Mouse (Mus musculus): Measurements from ENCODE around the gene Stat5a. TPM values are rescaled to one million over a fixed set of nuclear protein-coding genes. Genes with fewer than 3 reads are reported as not detected.
A peak's percentile ranks its signal among the peaks of the same experiment; 100 is the strongest.

Gene Stat5a
- total RNA-seq, 2 experiments from 2014 or later = 35.6 to 41.4 TPM

DNA sequence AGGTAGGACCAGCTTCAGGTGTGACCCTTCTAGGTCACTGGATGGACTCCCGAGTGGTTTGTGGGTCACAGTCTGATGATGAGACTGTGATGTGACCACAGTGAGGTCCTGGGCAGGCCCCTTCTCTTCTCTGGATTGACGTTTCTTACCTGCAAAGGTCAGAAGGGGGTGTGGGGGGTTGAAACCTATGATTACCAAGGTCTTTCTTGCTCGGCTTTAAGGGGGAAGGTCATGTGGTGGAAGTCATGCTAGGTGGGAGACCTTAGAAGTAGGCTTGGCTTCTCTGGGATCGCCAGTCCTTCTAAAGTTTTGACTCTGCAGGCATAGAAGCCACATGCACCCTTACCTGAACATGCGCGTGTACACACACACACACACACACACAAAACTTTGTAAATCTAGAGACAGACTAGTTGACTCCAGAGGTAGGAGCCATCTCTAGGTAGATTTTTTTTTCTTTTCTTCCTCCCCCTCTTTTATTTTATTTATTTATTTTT lies 476 bp downstream of the Stat5a start:
- no peak for DNase-seq (ENCODE audit: low spot score in 2 of 2)

DNA sequence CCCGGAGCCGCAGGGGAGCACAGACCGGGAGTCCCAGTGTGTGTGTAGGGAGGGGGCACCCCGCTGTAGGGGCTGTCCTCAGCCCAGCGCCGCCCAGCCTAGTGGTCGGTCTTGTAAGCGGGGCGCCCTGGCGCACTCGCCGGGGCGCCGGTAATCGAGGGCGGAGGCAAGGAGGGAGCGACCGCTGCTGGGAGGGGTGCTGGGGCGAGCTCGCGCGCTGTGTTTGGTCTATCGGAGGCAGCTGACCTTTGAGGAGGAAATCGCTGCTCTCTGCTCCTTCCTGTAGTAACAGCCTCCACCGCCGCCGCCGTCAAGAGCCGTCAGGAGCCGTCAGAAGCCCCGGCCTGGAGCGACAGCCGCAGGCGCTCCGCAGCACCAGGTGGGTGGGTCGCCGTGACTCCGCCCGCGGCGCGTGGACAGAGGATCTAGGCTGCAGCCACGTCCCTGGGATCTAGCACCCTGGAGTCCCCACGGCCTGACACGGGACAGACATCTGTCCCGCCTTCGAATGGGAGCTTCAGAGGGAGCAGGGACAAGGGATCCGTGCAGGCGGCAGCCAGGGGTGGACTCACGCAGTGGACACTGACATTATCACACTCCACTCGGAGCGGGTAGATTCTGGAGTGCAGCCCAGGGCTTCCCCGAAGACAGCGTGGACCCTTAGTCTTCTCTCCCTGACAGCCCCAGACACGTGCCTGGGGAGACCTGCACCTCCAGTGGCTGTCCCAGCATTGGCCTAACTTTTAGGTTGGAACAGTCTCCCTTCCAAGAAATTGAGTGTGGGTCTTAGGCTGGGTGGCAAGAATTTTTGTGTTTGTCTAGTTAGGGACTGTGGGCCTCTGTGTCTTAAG lies 1.3 kb downstream of the Stat5a start:
- DNase-seq (ENCODE audit: low spot score in 2 of 2) = peak; percentile 69 to 86

DNA sequence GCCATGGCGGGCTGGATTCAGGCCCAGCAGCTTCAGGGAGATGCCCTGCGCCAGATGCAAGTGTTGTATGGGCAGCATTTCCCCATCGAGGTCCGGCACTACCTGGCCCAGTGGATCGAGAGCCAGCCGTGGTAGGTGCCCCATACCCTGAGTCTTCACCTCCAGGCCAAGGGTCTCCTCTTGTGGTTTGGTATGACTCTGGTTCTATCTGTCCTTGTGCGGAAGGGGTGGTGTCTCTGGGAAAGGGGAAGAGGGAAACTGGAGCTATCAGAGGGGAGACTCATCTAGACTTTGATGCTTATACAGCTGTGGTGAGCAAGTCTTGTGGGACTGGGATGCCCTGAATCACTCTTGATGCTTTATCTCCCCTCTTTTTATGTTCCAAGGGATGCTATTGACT lies 2.2 kb downstream of the Stat5a start:
- DNase-seq (ENCODE audit: low spot score in 2 of 2) = no peak

DNA sequence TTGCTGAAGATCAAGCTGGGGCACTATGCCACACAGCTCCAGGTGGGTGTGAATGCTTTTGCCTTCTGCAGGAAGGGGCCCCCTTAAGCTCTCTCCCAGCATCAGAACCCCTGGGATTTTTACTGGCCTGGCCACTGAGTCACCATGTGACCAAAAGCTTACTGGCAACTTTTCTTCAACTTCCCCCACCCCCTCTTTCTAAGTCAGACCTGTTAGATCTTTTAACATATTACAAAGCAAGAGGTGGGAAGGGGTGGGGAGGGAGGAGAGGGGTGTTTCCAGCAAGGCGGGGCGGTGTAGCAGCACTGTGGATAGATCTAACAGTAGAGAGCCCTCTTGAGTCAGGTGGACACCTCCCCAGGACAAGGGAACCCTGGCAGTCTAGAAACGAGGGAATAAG lies 2.7 kb downstream of the Stat5a start:
- DNase-seq (ENCODE audit: low spot score in 2 of 2) = no peak

DNA sequence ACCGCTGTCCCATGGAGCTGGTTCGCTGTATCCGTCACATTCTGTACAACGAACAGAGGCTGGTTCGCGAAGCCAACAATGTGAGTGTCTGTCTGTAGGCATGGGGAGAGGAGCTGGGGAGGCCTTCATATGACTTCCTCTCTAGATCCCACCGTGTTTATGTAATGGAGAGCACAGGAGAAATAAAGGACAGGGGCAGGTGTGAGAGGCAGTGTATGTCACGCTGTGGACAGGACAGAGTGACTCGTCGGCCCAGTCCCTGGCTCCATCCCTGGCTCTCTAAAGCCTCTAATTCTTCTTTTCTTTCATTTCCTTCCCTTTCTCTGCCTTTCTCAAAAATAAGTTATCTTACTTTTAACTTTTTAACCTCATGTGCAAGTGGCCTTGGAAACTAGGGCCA lies 4.0 kb downstream of the Stat5a start:
- DNase-seq (ENCODE audit: low spot score in 2 of 2) = no peak

DNA sequence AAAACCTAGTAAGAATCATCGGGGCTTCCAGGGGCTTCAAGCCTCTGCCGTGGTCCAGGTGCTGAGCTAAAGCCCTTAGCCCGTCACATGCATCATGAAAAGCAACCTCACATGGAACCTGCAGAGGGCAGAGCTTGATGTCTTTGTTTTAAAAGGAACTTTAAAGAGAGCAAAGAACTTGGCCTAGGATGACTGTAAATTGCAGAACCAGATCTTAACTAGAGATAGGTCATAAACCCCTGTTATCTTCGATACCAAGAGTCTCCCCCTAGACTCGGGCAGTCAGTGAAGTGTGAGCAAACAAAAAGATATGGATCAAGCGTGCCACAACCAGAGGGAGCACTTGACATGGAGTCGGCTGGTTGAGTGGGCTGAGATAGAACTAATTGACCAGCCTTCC lies 6.5 kb downstream of the Stat5a start:
- no peak for DNase-seq (ENCODE audit: low spot score in 2 of 2)

DNA sequence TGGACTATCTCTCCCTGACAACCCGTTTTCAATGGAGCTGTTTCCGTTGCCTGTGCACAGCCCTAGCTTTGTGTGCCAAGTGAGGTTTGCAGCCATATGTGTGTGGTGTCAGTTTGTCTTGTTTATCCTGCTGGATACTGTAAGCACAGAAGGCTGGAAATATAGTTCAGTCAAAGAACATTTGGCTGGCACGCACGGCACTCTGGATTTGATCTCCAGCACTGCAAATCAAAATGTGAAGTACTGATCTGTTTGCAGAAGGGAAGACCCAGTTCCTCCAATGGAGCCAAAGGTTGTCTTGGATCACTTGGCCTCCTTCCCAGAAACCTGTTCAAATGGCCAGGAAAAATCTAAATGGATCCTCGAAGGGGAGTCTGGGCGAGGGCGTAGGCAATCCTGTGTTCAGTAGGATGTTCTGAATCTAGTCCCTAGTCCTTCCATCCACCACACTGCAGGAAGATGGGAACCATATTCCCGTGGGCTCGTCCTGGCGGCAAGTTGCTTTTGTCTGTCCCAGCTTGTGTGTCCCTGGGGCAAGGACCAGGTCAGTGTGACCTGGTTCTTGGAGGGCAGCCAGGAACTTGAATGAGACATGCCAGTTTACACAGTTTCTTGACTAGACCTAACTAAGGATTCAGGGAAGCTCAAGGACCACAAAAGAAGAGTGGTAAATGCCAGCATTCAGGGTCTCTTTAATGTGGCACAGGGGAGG lies 11.3 kb downstream of the Stat5a start:
- no peak for DNase-seq (ENCODE audit: low spot score in 2 of 2)

DNA sequence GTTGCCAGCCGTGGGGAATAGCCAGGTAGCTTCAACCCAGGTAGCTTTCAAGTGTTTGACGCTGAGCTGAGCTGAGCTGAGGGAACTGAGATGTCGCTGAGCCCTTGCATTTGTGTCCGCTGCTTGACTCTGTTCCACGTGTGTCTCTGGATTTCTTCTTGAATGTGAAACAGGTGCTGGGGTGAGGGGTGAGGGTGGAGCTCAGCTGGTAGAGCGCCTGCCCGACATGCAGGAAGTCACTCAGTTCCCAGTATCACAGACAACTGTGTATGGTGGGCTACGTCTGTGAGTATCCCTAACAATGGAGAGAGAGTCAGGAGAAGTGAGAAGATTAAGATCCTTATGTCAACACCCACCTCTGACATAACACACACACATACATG lies 11.8 kb downstream of the Stat5a start:
- no peak for DNase-seq (ENCODE audit: low spot score in 2 of 2)

DNA sequence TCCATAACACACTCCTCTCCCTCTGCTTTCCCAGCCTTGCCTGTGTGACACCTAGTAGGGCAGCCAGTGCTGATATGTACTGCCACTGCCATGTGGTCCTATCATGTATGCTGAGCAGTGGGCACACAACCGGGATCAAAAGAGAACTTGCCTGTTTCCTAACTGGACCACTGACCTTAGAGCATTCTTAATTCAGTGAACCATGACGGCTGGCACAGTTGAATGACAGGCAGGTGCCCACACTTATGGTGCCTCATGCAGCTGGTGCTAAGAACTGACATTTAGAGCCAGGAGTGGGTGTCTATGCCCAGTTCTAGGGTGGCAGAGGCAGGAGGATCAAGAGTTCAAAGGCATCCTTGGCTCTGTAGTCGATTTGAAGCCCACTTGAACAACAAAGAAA lies 16.6 kb downstream of the Stat5a start:
- DNase-seq (ENCODE audit: low spot score in 2 of 2) = no peak

DNA sequence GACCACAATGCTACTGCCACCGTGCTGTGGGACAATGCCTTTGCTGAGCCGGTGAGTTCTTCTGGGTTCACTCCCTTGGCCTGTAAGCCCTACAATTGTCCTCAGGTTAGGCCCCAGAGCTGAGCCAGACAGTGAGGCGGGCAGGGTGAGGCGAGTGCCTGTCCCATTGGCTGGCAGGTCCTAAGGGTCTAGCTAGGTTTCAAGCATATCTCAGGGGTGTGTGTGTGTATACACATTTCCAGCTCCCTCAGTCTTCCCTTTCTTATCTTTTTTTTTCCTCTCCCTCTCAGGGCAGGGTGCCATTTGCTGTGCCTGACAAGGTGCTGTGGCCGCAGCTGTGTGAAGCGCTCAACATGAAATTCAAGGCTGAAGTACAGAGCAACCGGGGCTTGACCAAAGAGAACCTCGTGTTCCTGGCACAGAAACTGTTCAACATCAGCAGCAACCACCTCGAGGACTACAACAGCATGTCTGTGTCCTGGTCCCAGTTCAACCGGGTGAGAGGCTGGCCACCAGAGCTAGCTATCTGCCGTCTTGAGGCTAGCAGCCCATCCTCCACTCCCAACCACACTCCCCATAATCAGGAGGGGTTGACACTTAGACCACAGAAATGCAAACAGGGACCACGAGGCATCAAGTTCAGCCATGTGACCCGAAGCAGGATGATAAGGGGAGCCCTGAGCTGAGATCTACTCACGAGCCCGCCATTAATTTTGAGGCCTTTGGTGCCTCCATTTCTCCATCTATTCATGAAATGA lies 20.3 kb downstream of the Stat5a start:
- no peak for DNase-seq (ENCODE audit: low spot score in 2 of 2)

DNA sequence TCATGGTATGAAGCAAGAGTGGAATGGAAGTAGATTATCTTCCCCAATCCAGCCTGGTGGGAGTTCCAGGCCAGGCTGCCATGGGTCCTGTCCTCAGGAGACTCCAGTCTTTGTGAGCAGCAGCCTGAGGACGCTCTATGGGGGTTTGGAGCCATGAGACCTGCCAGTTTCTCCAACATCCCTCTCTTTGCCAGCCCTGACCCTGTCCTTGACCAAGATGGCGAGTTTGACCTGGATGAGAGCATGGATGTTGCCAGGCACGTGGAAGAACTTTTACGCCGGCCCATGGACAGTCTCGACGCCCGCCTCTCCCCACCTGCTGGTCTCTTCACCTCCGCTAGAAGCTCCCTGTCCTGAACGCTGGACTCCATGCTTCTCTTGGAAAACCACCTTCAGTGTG lies 24.5 kb downstream of the Stat5a start:
- DNase-seq (ENCODE audit: low spot score in 2 of 2) = no peak

DNA sequence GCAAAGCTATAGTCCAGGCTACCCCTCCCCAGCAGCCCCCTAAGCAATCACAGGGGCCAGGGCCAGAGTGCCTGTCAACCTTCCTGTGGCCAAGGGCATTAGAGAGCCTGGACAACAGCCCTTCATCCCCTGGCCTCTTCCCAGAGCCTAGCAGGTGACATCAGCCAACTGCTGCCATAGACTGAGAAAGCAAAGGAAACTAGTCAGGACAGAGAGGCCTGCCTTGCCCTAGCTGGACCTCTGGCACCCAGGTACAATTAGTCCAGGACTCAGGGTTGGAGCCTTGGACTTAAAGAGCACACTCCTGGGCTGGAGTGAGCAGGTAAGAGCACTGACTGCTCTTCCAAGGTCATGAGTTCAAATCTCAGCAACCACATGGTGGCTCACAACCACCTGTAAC lies 26.3 kb downstream of the Stat5a start:
- no peak for DNase-seq (ENCODE audit: low spot score in 2 of 2)

DNA sequence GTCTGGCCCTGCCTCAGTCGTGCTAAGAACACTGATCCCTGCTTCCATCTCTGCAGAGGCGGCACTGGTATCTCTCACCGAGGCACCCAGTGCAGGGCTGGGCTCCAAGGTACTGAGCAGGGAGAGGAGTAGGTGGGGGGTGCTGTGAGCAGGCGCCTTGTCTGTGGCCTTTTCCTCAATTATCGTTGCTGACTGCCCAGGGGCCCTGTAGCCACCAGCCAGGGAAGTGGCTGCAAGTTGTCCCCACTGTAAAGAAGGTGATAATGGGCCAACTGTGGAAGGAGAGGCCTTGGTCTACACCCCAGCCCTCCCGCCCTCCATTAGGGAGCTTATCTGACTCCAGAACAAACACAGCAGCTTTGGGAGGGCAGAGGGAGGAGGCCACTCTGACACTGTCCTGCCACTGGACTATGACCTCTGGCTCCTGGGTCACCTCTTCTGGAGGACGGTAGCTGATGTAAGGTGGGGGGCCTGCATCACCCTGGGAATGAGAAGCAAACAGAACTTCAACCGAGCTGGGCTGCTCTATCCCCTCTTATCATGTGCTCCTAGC lies 27.1 kb downstream of the Stat5a start:
- DNase-seq (ENCODE audit: low spot score in 2 of 2) = no peak

DNA sequence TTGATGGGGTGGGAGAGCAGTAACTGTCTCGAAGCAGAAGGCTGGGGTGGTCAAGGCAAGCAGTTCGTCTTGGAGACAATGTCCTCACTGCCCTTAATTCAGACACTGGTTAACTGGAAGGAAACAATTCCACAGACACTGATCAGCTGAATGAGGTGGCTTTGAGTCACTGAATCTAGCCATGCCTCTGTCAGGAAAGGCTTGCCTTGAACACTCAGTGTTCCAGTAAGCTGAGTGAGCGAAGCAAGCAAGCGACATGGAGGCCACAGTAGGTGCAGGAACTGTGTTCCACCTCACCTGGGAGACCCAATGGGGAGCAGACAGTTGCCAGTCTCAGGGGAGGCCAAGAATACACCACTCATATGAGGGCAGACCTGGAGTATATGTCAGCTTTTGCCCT lies 28.1 kb downstream of the Stat5a start:
- no peak for DNase-seq (ENCODE audit: low spot score in 2 of 2)

DNA sequence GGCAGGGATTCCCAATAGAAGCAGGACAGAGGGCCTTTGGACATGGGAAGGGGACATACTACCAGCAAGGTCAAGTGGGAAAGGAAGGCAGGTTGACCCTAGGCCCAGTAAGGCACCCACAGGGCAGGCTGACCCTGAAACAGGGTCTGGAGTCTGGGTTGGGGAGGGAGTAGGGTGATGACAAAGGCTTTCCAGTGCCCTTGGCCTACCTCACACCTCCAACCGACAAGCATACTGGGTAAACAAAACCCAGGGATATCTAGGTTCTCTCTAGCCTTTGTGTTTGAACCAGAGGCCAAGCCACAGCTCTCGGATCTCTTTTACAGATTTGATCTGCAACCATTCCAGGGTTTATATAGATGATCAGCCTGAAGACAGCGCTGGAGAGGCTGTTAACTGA lies 28.6 kb downstream of the Stat5a start:
- DNase-seq (ENCODE audit: low spot score in 2 of 2) = no peak

DNA sequence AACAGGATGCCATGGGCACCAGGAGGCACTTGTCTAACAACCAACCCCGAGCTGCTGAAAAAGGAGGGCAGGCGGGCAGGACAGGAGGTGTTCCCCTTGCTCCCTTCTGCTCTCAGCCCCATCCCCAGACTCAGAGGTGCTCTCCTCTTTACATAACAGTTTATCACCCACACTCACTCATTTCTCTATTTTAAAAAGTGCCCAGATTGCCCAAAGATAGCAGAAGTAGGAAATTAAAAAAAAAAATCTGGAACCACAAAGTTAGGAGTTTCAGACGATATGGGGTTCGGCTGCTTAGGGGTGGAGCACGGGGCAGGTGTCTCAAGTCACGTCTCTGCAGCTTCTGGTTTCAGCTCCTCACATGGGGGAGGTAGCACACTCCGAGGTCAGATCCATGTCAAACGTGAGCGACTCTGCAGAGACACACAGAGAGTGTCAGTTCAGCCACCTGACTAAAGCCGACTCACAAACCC lies 29.2 kb downstream of the Stat5a start:
- DNase-seq (ENCODE audit: low spot score in 2 of 2) = no peak

DNA sequence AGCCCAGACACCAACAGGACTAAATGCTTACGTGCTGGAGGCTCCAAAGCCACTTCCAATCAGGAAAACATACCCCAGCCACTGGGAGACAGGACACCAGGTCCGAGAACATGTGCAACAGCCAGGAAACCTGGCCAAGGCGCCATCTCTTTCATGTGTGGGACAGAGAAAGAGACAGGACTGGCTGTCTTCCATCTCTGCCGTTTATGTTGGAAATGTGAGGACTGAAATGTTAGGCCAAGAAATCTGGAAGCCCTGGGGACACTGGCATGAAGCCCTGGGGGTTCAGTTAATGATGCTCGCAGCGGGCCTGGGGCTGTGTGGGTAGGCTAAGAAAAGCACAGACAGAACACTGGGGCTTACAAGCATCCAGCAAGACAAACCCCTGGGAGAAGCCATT lies 31.3 kb downstream of the Stat5a start:
- no peak for DNase-seq (ENCODE audit: low spot score in 2 of 2)

DNA sequence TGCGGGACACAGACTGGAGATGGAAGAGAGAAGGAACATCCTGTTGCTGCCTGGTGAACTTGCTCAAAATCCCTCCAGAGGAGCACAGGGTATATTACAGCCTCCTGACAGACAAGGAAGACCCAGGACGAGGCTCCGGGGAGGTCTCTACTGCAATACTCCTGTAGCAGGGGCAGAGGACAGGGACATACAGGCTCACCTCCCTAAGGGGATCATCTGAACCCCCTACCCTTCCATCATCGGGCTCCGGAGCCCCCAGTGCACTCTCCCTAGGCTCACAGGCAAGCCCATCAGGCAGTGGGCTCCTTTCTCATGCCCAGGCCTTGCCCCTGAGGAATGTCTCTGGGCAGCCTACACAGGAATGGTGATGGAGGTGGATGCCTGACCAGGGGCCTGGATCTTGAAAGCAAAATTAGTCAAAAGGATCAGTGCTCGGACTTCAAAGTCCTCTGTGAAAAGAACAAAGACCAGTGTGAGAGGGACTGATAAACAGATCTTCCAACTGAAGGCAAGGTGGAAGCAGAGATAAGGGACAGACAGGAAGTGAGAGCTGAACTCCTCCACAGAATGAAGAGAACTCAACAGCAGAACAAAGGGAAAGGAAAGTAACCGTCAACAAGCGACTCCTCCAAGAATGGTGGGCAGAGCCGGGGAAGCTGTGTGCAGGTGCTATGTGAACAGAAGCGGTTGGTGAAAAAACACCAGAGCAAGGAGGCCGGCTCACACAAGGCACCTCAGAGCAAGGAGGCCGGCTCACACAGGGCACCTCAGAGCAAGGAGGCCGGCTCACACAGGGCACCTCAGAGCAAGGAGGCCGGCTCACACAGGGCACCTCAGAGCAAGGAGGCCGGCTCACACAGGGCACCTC lies 32.3 kb downstream of the Stat5a start:
- DNase-seq (ENCODE audit: low spot score in 2 of 2) = no peak

DNA sequence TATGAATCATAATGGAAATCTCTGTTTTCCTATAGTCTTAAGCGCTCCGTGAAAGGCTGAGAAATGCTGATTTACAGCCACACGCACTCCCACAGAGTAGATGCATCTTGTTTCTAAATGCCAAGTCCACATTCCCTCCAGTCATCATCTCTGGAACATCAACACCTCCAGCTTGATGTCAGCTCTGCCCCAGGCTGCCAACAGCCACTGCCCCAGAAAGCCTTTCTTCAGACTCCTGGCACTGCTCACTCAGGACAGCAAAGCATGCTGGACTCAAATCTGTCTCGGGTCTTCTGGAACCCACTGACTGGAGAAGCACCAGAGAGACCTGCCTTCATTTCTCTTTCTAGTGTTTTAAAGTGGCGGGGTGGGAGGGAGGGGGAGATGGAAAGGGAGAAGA lies 33.3 kb downstream of the Stat5a start:
- DNase-seq (ENCODE audit: low spot score in 2 of 2) = no peak

DNA sequence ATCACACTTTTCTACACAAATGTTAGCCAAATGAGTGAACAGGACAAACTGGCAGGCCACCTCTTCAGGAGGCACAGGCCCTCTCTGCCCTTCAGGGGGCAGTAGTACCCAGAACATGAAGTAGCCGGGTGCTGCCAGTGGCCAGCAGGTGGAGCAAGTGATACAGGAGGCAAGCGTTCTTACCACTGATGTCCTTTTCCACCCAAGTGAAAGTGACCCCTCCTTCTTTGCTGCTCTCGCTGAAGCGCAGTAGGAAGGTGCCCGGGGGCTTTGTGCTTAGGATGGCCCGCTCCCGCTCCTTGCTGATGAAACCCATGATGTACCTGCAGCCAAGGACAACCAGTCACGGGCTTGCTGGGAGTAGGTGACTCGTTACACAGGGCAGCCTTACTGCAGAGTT lies 34.3 kb downstream of the Stat5a start:
- DNase-seq (ENCODE audit: low spot score in 2 of 2) = peak; percentile 76 to 89
